Mouse (Mus musculus) midbrain, embryonic 15.5 days (tissue): ENCODE results near the gene Ank3. TPM values are rescaled to one million over a fixed set of nuclear protein-coding genes. Genes with fewer than 3 reads are reported as not detected.
A peak's percentile ranks its signal among the peaks of the same experiment; 100 is the strongest.

ENCODE experiments used
- ATAC-seq: fragments of 200-750 bp; cut with Nextera tagmentation; replicated peaks from 2 replicates; pipeline ENCODE4 v1.8.0; 2017; ENCODE audit warnings: moderate TSS enrichment
- H3K27ac ChIP-seq: fragments of 300-500 bp; sonication (generic); 2 replicates; pipeline ENCODE4 v1.5.1; 2015; ENCODE audit warnings: mild to moderate bottlenecking, inconsistent platforms
- H3K27me3 ChIP-seq: fragments of 300-500 bp; sonication (generic); replicated peaks from 2 replicates; pipeline ENCODE4 v1.6.1; 2015; ENCODE audit warnings: inconsistent platforms
- H3K36me3 ChIP-seq: fragments of 300-500 bp; sonication (generic); replicated peaks from 2 replicates; pipeline ENCODE4 v1.6.1; 2015; ENCODE audit warnings: inconsistent platforms
- H3K4me1 ChIP-seq: fragments of 300-500 bp; sonication (generic); 2 replicates; pipeline ENCODE4 v1.6.1; 2015; ENCODE audit warnings: inconsistent platforms
- H3K4me2 ChIP-seq: fragments of 300-500 bp; sonication (generic); 2 replicates; pipeline ENCODE4 v1.6.1; 2015; ENCODE audit warnings: inconsistent platforms, mild to moderate bottlenecking, moderate library complexity
- H3K4me3 ChIP-seq: fragments of 300-500 bp; sonication (generic); 2 replicates; pipeline ENCODE4 v1.5.1; 2015; ENCODE audit warnings: mild to moderate bottlenecking, inconsistent platforms
- H3K9ac ChIP-seq: fragments of 300-500 bp; sonication (generic); 2 replicates; pipeline ENCODE4 v1.6.1; 2015; ENCODE audit warnings: mild to moderate bottlenecking, inconsistent platforms
- H3K9me3 ChIP-seq: fragments of 300-500 bp; sonication (generic); 2 replicates; pipeline ENCODE4 v1.6.1; 2016; ENCODE audit warnings: inconsistent platforms
- WGBS: fragments of 180-500 bp; shearing (Covaris S2); methylation state at CpG from one replicate; pipeline ENCODE4 v1.1.7; 2015; ENCODE audit warnings: mixed read lengths; 5-methylcytosine and 5-hydroxymethylcytosine counted together
- polyA plus RNA-seq: library from polyadenylated mRNA; unstranded; fragments of >200 nt; fragmentation: Nextera tagmentation; extraction: Ambion mirVana; gene quantifications from 2 replicates; pipeline ENCODE4 v1.2.1, GENCODE M21; 2015

The Ank3 gene
- polyA plus RNA-seq, 1 experiment from 2014 or later: 108 TPM

DNA sequence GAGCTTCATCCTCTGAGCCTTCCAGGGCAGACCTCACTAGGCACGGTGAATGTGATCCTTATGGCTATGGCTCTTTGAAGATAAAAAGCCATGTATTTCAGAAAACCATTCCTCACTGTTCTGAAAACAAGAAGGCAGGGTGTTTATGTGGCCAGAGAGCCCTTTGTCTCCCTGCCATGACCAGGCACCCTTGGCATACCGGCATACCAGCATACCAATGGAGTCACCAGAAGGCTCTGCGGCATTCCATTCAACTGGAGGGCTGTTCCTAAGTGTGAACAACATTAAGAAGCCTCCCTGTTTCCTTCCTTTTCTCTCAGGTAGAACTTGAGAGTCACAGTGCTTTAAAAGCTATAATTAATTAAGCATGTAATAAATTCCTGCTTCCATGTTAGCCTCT is 430.7 kb downstream of the Ank3 start:
- Histone ChIP-seq H3K36me3 (peaks cover 10% of the 10 kb centered on the region; the same call in 1 of the 2 replicates), H3K4me2 (no peak overlapping the region), H3K9me3 (no peaks in the 10 kb centered on the region), H3K9ac (no peak overlapping the region), H3K27ac (no peak overlapping the region), H3K4me1 (no peaks in the 10 kb centered on the region), H3K4me3 (no peak overlapping the region), H3K27me3 (no peaks in the 10 kb centered on the region)
- ATAC-seq: no peak
- 92% methylated on average over 3 of the region's 3 CpGs for WGBS

GRCm38 (mm10) chr10:69831568-69831967 is 433.0 kb downstream of the Ank3 start:
- H3K27me3 ChIP-seq: no peaks in the 10 kb centered on the region
- H3K27ac ChIP-seq: no peak overlapping the region
- H3K4me2 ChIP-seq: no peak overlapping the region
- 82% methylated on average over 7 of the region's 7 CpGs for WGBS
- no peaks in the 10 kb centered on the region for H3K4me1 ChIP-seq
- no peak overlapping the region for H3K4me3 ChIP-seq
- H3K9ac ChIP-seq: no peak overlapping the region
- no peaks in the 10 kb centered on the region for H3K36me3 ChIP-seq
- no peak for ATAC-seq
- H3K9me3 ChIP-seq: no peaks in the 10 kb centered on the region

DNA sequence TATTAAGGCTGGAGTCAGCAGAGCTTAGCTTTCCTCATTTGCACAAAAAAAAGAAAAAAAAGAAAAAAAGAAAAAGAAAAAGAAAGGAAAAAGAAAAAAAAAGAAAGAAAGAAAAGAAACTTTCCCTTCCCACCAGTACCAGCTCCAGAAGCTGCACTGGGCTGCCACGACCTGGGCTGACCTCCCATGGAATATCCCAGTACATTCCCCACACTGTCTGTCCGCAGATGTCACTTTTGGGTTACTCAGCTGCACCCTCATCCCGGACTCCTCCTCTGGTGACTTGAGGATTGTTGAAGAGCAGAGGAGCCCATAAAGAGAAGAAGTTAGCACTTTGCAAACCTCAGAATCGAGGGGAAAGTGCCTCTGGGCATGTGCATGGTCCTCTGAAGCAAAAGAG is 433.7 kb downstream of the Ank3 start:
- Histone ChIP-seq H3K9ac (no peak overlapping the region), H3K36me3 (no peaks in the 10 kb centered on the region), H3K4me1 (no peaks in the 10 kb centered on the region), H3K27me3 (no peaks in the 10 kb centered on the region), H3K4me2 (no peak overlapping the region), H3K9me3 (no peaks in the 10 kb centered on the region), H3K27ac (no peak overlapping the region), H3K4me3 (no peak overlapping the region)
- WGBS: 73% methylated on average over 4 of the region's 4 CpGs
- no peak for ATAC-seq

GRCm38 (mm10) chr10:69832822-69833221 is 434.2 kb downstream of the Ank3 start:
- Histone ChIP-seq H3K9ac (no peak overlapping the region), H3K27me3 (no peaks in the 10 kb centered on the region), H3K36me3 (no peaks in the 10 kb centered on the region), H3K9me3 (no peaks in the 10 kb centered on the region), H3K27ac (no peak overlapping the region), H3K4me1 (no peaks in the 10 kb centered on the region), H3K4me3 (no peak overlapping the region), H3K4me2 (no peak overlapping the region)
- 76% methylated on average over 7 of the region's 7 CpGs for WGBS
- ATAC-seq: peak; percentile 53; the same call in 1 of the 2 replicates

- Histone ChIP-seq H3K27me3 (no peaks in the 10 kb centered on the region), H3K27ac (no peak overlapping the region), H3K4me2 (no peak overlapping the region), H3K4me3 (no peak overlapping the region), H3K4me1 (no peaks in the 10 kb centered on the region), H3K9ac (no peak overlapping the region), H3K9me3 (no peaks in the 10 kb centered on the region), H3K36me3 (no peaks in the 10 kb centered on the region)
- ATAC-seq: no peak
- WGBS: 58% methylated on average over 4 of the region's 4 CpGs
These were observed 436.1 kb downstream of the Ank3 start for GRCm38 (mm10) chr10:69834700-69835099.

DNA sequence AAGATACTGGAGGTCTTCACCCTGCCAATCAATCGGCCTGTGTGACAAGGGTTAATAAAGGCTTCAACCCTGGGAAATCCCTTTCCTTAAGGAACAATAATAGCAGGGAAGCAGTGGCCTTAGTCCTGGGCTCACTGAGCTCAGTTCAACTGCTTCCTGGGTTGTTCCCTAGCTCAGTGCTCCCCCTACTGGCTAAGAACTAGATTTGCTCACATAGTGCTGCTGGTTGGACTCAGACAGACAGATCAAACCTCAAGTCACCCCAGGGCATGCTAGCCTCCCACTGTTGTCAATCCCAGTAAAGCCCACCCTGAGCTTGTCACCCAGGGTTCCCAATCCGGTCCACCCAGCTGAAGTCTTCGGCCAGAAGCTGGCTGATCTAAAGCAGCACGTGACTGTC is 447.2 kb downstream of the Ank3 start:
- H3K27me3 ChIP-seq: no peaks in the 10 kb centered on the region
- H3K4me3 ChIP-seq: no peak overlapping the region
- H3K27ac ChIP-seq: no peak overlapping the region
- no peak overlapping the region for H3K4me2 ChIP-seq
- H3K9me3 ChIP-seq: no peaks in the 10 kb centered on the region
- ATAC-seq: peak; percentile 80
- no peak overlapping the region for H3K9ac ChIP-seq
- WGBS: 28% methylated on average over 4 of the region's 4 CpGs
- peaks cover 5% of the 10 kb centered on the region; the same call in 1 of the 2 replicates for H3K36me3 ChIP-seq
- H3K4me1 ChIP-seq: peaks cover 9% of the 10 kb centered on the region

DNA sequence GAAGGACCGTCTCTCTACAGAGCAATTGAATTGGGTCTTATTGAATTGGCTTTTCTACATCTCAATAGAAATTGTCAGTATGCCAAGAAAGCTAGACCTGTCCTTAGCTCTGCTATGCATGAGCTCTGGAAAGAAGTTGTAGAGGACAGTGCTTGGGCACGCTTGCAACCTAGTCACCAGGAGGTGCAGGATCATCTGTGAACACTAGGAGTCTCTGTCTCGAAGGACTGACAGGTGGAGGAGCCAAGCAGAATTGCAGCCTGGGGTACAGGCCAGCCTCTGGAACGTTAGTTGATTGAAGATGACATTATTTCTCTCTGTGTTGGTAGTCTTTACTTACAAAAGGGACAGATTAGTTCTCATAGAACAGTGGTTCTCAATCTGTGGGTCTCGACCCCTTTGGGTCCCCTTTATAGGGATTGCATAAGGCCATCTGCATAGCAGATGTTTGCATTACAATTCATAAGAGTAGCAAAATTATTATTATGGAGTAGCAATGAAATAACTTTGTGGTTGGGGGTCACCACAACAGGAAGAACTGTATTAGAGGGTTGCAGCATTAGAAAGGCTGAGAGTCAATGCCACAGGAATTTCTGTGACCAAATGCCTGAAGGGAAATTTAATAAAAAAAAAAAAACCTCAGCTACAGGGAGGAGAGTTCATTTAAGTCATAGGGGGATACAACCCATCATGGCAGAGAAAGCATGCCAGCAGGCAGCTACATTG is 454.0 kb downstream of the Ank3 start:
- H3K4me3 ChIP-seq: no peak overlapping the region
- H3K4me2 ChIP-seq: no peak overlapping the region
- no peaks in the 10 kb centered on the region for H3K9me3 ChIP-seq
- no peak overlapping the region for H3K9ac ChIP-seq
- peaks cover 5% of the 10 kb centered on the region; the same call in 1 of the 2 replicates for H3K36me3 ChIP-seq
- H3K27ac ChIP-seq: no peak overlapping the region
- no peaks in the 10 kb centered on the region for H3K4me1 ChIP-seq
- 58% methylated on average over 5 of the region's 5 CpGs for WGBS
- no peaks in the 10 kb centered on the region for H3K27me3 ChIP-seq
- ATAC-seq: no peak

DNA sequence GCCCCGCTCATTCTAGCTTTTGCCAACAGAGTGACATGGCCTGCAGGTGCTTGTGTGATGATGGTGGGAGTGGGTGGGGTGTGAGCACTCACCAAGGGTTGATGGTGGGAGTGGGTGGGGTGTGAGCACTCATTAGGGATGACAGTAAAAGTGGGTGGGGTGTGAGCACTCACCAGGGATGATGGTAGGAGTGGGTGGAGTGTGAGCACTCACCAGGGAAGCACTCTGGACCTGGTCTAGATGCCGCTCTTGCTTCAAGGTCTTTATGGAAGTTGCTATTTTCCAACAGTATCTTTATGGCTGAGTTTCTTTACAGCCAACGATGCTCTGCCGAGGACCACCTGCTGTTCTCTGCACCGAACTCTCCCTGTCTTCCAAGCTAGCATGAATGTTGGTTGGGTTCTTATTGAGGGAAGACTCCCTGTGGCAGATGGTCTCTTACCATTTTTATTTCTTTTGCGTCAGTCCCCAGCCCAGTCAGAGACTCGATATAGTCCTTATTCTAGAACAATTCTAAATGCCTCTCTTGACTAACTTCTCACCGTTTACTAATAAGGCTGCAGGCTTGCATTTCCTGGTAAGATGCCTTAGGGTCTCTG is 456.1 kb downstream of the Ank3 start:
- H3K4me2 ChIP-seq: no peak overlapping the region
- H3K36me3 ChIP-seq: peaks cover 5% of the 10 kb centered on the region; the same call in 1 of the 2 replicates
- H3K4me3 ChIP-seq: no peak overlapping the region
- H3K27ac ChIP-seq: no peak overlapping the region
- ATAC-seq: no peak
- H3K27me3 ChIP-seq: no peaks in the 10 kb centered on the region
- peaks cover 17% of the 10 kb centered on the region for H3K4me1 ChIP-seq
- no peak overlapping the region for H3K9ac ChIP-seq
- no peaks in the 10 kb centered on the region for H3K9me3 ChIP-seq
- WGBS: 88% methylated on average over 8 of the region's 8 CpGs

- H3K27ac ChIP-seq: peak overlapping the region; percentile 78; the same call in 1 of the 2 replicates
- H3K4me2 ChIP-seq: no peak overlapping the region
- no peak overlapping the region for H3K4me3 ChIP-seq
- H3K4me1 ChIP-seq: peaks cover 20% of the 10 kb centered on the region
- no peaks in the 10 kb centered on the region for H3K27me3 ChIP-seq
- 93% methylated on average over 9 of the region's 9 CpGs for WGBS
- ATAC-seq: no peak
- H3K9me3 ChIP-seq: no peaks in the 10 kb centered on the region
- no peak overlapping the region for H3K9ac ChIP-seq
- H3K36me3 ChIP-seq: no peaks in the 10 kb centered on the region; the same call in 1 of the 2 replicates
These were observed 459.4 kb downstream of the Ank3 start for GRCm38 (mm10) chr10:69858011-69858410.

DNA sequence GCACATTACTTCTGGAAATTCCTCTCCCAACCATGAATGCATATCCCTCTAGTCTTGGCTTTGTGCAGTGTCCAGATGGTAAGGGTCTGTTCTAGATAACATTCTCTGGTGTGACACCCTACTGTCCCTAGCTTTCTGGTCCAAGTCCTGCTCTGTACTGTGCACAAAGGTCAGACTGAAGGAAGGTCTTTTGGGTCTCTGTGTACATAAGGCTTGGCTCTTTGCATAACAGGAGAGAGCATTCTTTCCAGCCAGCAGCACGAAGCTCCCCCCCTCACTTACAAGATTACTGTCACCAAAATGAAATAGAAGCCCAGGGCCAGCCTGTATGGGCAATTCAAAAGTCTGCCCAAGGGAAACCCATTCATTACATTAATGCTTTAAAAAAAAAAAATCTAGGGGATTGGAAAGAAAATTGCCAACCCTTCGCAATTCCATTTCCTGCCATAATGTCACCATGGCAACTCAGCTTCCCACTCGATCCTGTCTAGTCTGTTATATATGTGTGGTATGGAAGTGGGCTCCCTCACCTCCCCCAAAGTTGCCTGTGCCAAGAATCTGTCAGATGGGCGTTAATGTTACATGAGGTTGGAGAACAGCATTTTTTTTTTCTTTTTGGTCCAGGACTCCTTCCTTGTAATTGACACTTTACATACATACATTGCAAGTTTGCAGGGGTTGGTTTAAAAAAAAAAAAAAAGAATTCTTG is 460.5 kb downstream of the Ank3 start:
- H3K4me3 ChIP-seq: no peak overlapping the region
- H3K4me1 ChIP-seq: peaks cover 20% of the 10 kb centered on the region
- H3K4me2 ChIP-seq: no peak overlapping the region
- H3K9ac ChIP-seq: no peak overlapping the region
- peak overlapping the region; percentile 78 for H3K27ac ChIP-seq
- peak; percentile 84 for ATAC-seq
- no peaks in the 10 kb centered on the region; the same call in 1 of the 2 replicates for H3K36me3 ChIP-seq
- no peaks in the 10 kb centered on the region for H3K27me3 ChIP-seq
- 8% methylated on average over 4 of the region's 4 CpGs for WGBS
- H3K9me3 ChIP-seq: no peaks in the 10 kb centered on the region

- H3K9ac ChIP-seq: no peak overlapping the region
- H3K27me3 ChIP-seq: no peaks in the 10 kb centered on the region
- ATAC-seq: no peak
- 74% methylated on average over 7 of the region's 7 CpGs for WGBS
- H3K27ac ChIP-seq: peak overlapping the region; percentile 78; the same call in 1 of the 2 replicates
- H3K4me3 ChIP-seq: no peak overlapping the region
- peaks cover 20% of the 10 kb centered on the region for H3K4me1 ChIP-seq
- H3K4me2 ChIP-seq: no peak overlapping the region
- no peaks in the 10 kb centered on the region; the same call in 1 of the 2 replicates for H3K36me3 ChIP-seq
- no peaks in the 10 kb centered on the region for H3K9me3 ChIP-seq
These were observed 461.4 kb downstream of the Ank3 start for GRCm38 (mm10) chr10:69859848-69860479.

GRCm38 (mm10) chr10:69862829-69863228 is 464.3 kb downstream of the Ank3 start:
- Histone ChIP-seq H3K27ac (no peak overlapping the region), H3K36me3 (no peaks in the 10 kb centered on the region), H3K4me2 (no peak overlapping the region), H3K4me3 (no peak overlapping the region), H3K27me3 (no peaks in the 10 kb centered on the region), H3K4me1 (peaks cover 31% of the 10 kb centered on the region), H3K9me3 (no peaks in the 10 kb centered on the region), H3K9ac (no peak overlapping the region)
- whole genome bisulfite sequencing: 72% methylated on average over 8 of the region's 8 CpGs
- ATAC-seq: no peak
